Mouse (Mus musculus) retina, postnatal 1 day (tissue): ENCODE results near the gene Zfp976.
A peak's percentile ranks its signal among the peaks of the same experiment; 100 is the strongest.
"Not testable (repeated sequence)": the region's sequence is repeated elsewhere in the genome, so short reads cannot be mapped to it uniquely, and the experiment has no call there.

Experiments used
- DNase-seq: peaks from one replicate; pipeline ENCODE4 v3.0.0-alpha.2; 2012

Gene Zfp976

GRCm38 (mm10) chr7:42642152-42643115 lies at the start of gene Zfp976:
Gene Zfp976 (minus strand): TSS chr7:42642588.
- peak; percentile 85 for DNase-seq

- DNase-seq: not testable (repeated sequence)
Measured at GRCm38 (mm10) chr7:42680081-42680480, 37.7 kb upstream of the Zfp976 start.

- not testable (repeated sequence) for DNase-seq
Measured at GRCm38 (mm10) chr7:42679646-42680045, 37.3 kb upstream of the Zfp976 start.

GRCm38 (mm10) chr7:42660140-42660539 lies 17.8 kb upstream of the Zfp976 start:
- not testable (repeated sequence) for DNase-seq

GRCm38 (mm10) chr7:42655211-42655610 lies 12.8 kb upstream of the Zfp976 start:
- not testable (repeated sequence) for DNase-seq

- DNase-seq: not testable (repeated sequence)
Measured at GRCm38 (mm10) chr7:42643120-42643620, 782 bp upstream of the Zfp976 start.

- not testable (repeated sequence) for DNase-seq
Measured at GRCm38 (mm10) chr7:42631031-42631430, 11.4 kb downstream of the Zfp976 start.

- not testable (repeated sequence) for DNase-seq
Measured at GRCm38 (mm10) chr7:42595666-42596065, 46.7 kb downstream of the Zfp976 start.

GRCm38 (mm10) chr7:42592413-42592812 lies 50.0 kb downstream of the Zfp976 start, which contains the start of gene Zfp977:
Gene Zfp977 (minus strand): TSS chr7:42592547.
- DNase-seq: not testable (repeated sequence)

- DNase-seq: not testable (repeated sequence)
Measured at GRCm38 (mm10) chr7:42591311-42591710, 51.1 kb downstream of the Zfp976 start.

GRCm38 (mm10) chr7:42578488-42578887 lies 63.9 kb downstream of the Zfp976 start, which contains the start of gene Gm21028:
Gene Gm21028 (minus strand): TSS chr7:42578588.
- DNase-seq: no peak
